Mouse (Mus musculus) MEL (cell line): ENCODE measurements around the gene Fchsd2. TPM values are rescaled to one million over a fixed set of nuclear protein-coding genes. Genes with fewer than 3 reads are reported as not detected.
A peak's percentile ranks its signal among the peaks of the same experiment; 100 is the strongest.

Experiments
- DNase-seq: peaks from one replicate; pipeline ENCODE4 v3.0.0; 2011; ENCODE audit warnings: low read depth, low spot score
- H3K27ac ChIP-seq: 2 replicates; pipeline ENCODE4 v1.5.1; 2012; ENCODE audit warnings: low read depth, mild to moderate bottlenecking, control low read depth, low read length, moderate library complexity; ENCODE audit not compliant: control insufficient read depth
- H3K27me3 ChIP-seq, 2 experiments: fragments of 150-350 bp in 1 of 2; sonication (generic) in 1 of 2; 2 replicates each; pipeline ENCODE4 v1.6.1; 2012; ENCODE audit warnings: low read length in 2 of 2, mild to moderate bottlenecking in 2 of 2, improper control_type of control experiment in 1 of 2, moderate library complexity in 1 of 2; ENCODE audit not compliant: insufficient read depth in 2 of 2, control insufficient read depth in 1 of 2
- H3K36me3 ChIP-seq, 2 experiments: 2 replicates each; pipeline ENCODE4 v1.6.1; 2012 to 2014; ENCODE audit warnings: low read length in 2 of 2, improper control_type of control experiment in 1 of 2, inconsistent platforms in 1 of 2, mild to moderate bottlenecking in 1 of 2; ENCODE audit not compliant: insufficient read depth in 2 of 2, control insufficient read depth in 1 of 2
- H3K4me1 ChIP-seq, 2 experiments: fragments of 150-350 bp in 1 of 2; sonication (generic) in 1 of 2; 2 replicates each; pipeline ENCODE4 v1.6.1; 2012; ENCODE audit warnings: low read length in 2 of 2, improper control_type of control experiment in 1 of 2, mild to moderate bottlenecking in 1 of 2; ENCODE audit not compliant: insufficient read depth in 2 of 2, control insufficient read depth in 1 of 2
- H3K4me3 ChIP-seq, 2 experiments: fragments of 150-350 bp in 1 of 2; sonication (generic) in 1 of 2; 2 replicates each; pipeline ENCODE4 v1.5.1; 2012; ENCODE audit warnings: low read depth in 2 of 2, low read length in 2 of 2, mild to moderate bottlenecking in 2 of 2, moderate library complexity in 2 of 2, control low read depth in 1 of 2, improper control_type of control experiment in 1 of 2; ENCODE audit not compliant: control insufficient read depth in 1 of 2, insufficient read depth in 1 of 2
- H3K79me2 ChIP-seq: 2 replicates; pipeline ENCODE4 v1.6.1; 2012; ENCODE audit warnings: mild to moderate bottlenecking, low read length, moderate library complexity; ENCODE audit not compliant: control insufficient read depth, poor library complexity, insufficient read depth
- H3K9ac ChIP-seq: 2 replicates; pipeline ENCODE4 v1.6.1; 2012; ENCODE audit warnings: low read depth, mild to moderate bottlenecking, control low read depth, low read length, moderate library complexity; ENCODE audit not compliant: control insufficient read depth, poor library complexity, severe bottlenecking
- H3K9me3 ChIP-seq: fragments of 150-350 bp; sonication (generic); replicated peaks from 2 replicates; pipeline ENCODE4 v1.6.1; 2012; ENCODE audit warnings: mild to moderate bottlenecking, low read length, improper control_type of control experiment, moderate library complexity; ENCODE audit not compliant: insufficient read depth
- BHLHE40 ChIP-seq: IDR thresholded peaks from 2 replicates; pipeline ENCODE4 v1.6.1; 2012; ENCODE audit warnings: low read depth, mild to moderate bottlenecking, inconsistent platforms, low read length, improper control_type of control experiment, borderline replicate concordance
- CHD1 ChIP-seq: IDR thresholded peaks from 2 replicates; pipeline ENCODE4 v1.6.1; 2012; ENCODE audit warnings: low read depth, mild to moderate bottlenecking, inconsistent platforms, low read length, improper control_type of control experiment
- CTCF ChIP-seq, 3 experiments: IDR thresholded peaks in 2 of 3; conservative IDR thresholded peaks in 1 of 3; 2 replicates each; pipeline ENCODE4 v1.5.1; 2011 to 2012; ENCODE audit warnings: low read length in 3 of 3, low read depth in 2 of 3, mild to moderate bottlenecking in 2 of 3, improper control_type of control experiment in 1 of 3, inconsistent platforms in 1 of 3, mixed read lengths in 1 of 3, moderate library complexity in 1 of 3; ENCODE audit not compliant: control insufficient read depth in 1 of 3, insufficient read depth in 1 of 3, poor library complexity in 1 of 3, severe bottlenecking in 1 of 3
- EP300 ChIP-seq, 2 experiments: IDR thresholded peaks; 2 replicates each; pipeline ENCODE4 v1.6.1; 2011; ENCODE audit warnings: improper control_type of control experiment in 2 of 2, low read length in 2 of 2, low read depth in 1 of 2, mild to moderate bottlenecking in 1 of 2
- ETS1 ChIP-seq: IDR thresholded peaks from 2 replicates; pipeline ENCODE4 v1.6.1; 2012; ENCODE audit warnings: low read depth, mild to moderate bottlenecking, inconsistent platforms, low read length, improper control_type of control experiment, moderate library complexity
- GABPA ChIP-seq: IDR thresholded peaks from 2 replicates; pipeline ENCODE4 v1.6.1; 2012; ENCODE audit warnings: low read depth, mild to moderate bottlenecking, inconsistent platforms, low read length, improper control_type of control experiment, moderate library complexity
- GATA1 ChIP-seq: IDR thresholded peaks from 2 replicates; pipeline ENCODE4 v1.6.1; 2011; ENCODE audit warnings: low read depth, low read length, improper control_type of control experiment
- HCFC1 ChIP-seq: IDR thresholded peaks from 2 replicates; pipeline ENCODE4 v1.6.1; 2012; ENCODE audit warnings: low read depth, mild to moderate bottlenecking, inconsistent platforms, low read length, improper control_type of control experiment, moderate library complexity
- JUND ChIP-seq: IDR thresholded peaks from 2 replicates; pipeline ENCODE4 v1.6.1; 2011; ENCODE audit warnings: low read depth, mild to moderate bottlenecking, improper control_type of control experiment, low read length
- KAT2A ChIP-seq: conservative IDR thresholded peaks from 2 replicates; pipeline ENCODE4 v1.6.1; 2012; ENCODE audit warnings: low read depth, low read length, improper control_type of control experiment, inconsistent platforms
- MAFK ChIP-seq: IDR thresholded peaks from 2 replicates; pipeline ENCODE4 v1.6.1; 2011; ENCODE audit warnings: low read depth, mild to moderate bottlenecking, low read length, improper control_type of control experiment, borderline replicate concordance
- MYC ChIP-seq: IDR thresholded peaks from 2 replicates; pipeline ENCODE4 v1.6.1; 2011; ENCODE audit warnings: low read depth, mild to moderate bottlenecking, low read length, improper control_type of control experiment, moderate library complexity
- POLR2AphosphoS2 ChIP-seq: IDR thresholded peaks from 2 replicates; pipeline ENCODE4 v1.6.1; 2011; ENCODE audit warnings: low read length, improper control_type of control experiment
- RAD21 ChIP-seq: IDR thresholded peaks from 2 replicates; pipeline ENCODE4 v1.6.1; 2011; ENCODE audit warnings: mild to moderate bottlenecking, low read depth, low read length, improper control_type of control experiment
- SIN3A ChIP-seq: IDR thresholded peaks from 2 replicates; pipeline ENCODE4 v1.6.1; 2012; ENCODE audit warnings: low read length, improper control_type of control experiment, inconsistent platforms
- SMC3 ChIP-seq: IDR thresholded peaks from 2 replicates; pipeline ENCODE4 v1.6.1; 2011; ENCODE audit warnings: low read depth, low read length, improper control_type of control experiment
- TAL1 ChIP-seq: IDR thresholded peaks from 2 replicates; pipeline ENCODE4 v1.6.1; 2012; ENCODE audit warnings: mild to moderate bottlenecking, inconsistent platforms, low read length, moderate library complexity, mixed read lengths
- TBP ChIP-seq: IDR thresholded peaks from 2 replicates; pipeline ENCODE4 v1.8.0; 2011; ENCODE audit warnings: low read depth, low read length, improper control_type of control experiment
- TCF12 ChIP-seq: IDR thresholded peaks from 2 replicates; pipeline ENCODE4 v1.6.1; 2014; ENCODE audit warnings: low read depth, mild to moderate bottlenecking, inconsistent platforms, low read length, improper control_type of control experiment, moderate library complexity
- USF1 ChIP-seq: IDR thresholded peaks from 2 replicates; pipeline ENCODE4 v1.6.1; 2014; ENCODE audit warnings: low read depth, mild to moderate bottlenecking, inconsistent platforms, low read length, improper control_type of control experiment, moderate library complexity
- USF2 ChIP-seq, 2 experiments: IDR thresholded peaks; 2 replicates each; pipeline ENCODE4 v1.6.1; 2011 to 2012; ENCODE audit warnings: improper control_type of control experiment in 2 of 2, low read length in 2 of 2, borderline replicate concordance in 1 of 2, inconsistent platforms in 1 of 2, low read depth in 1 of 2, mild to moderate bottlenecking in 1 of 2; ENCODE audit not compliant: insufficient read depth in 1 of 2
- ZC3H11A ChIP-seq: IDR thresholded peaks from 2 replicates; pipeline ENCODE4 v1.6.1; 2012; ENCODE audit warnings: low read depth, mild to moderate bottlenecking, inconsistent platforms, low read length, improper control_type of control experiment
- ZNF384 ChIP-seq: IDR thresholded peaks from 2 replicates; pipeline ENCODE4 v1.6.1; 2012; ENCODE audit warnings: low read depth, mild to moderate bottlenecking, inconsistent platforms, low read length, improper control_type of control experiment
- polyA plus RNA-seq, 2 experiments: library from polyadenylated mRNA; stranded (reverse) in 1 of 2; unstranded in 1 of 2; fragments of >175 nt in 1 of 2; fragments of >200 nt in 1 of 2; gene quantifications; 2 replicates each; pipeline versions ENCODE4 v1.2.1 to v1.2.4; 2012; ENCODE audit warnings: low replicate concordance in 2 of 2, low read depth in 1 of 2; ENCODE audit not compliant: insufficient read length in 2 of 2, insufficient read depth in 1 of 2, missing spikeins in 1 of 2
- total RNA-seq: library from RNA; depleted of rRNA; stranded (reverse); fragments of 300-350 nt; gene quantifications from 2 replicates; pipeline ENCODE4 v1.2.3, GENCODE M21; 2012

Fchsd2 gene
- total and polyA plus RNA-seq, 3 experiments = 3.9 to 6.3 TPM; not detected in 1

- H3K27ac ChIP-seq = no peak overlapping the region
- DNase-seq = peak; percentile 9
- no peaks in the 10 kb centered on the region for H3K9me3 ChIP-seq
- H3K36me3 ChIP-seq = peaks cover 0 to 3% of the 10 kb centered on the region in 2 experiments; a peak in 2 of 4 replicates
- peaks cover 2 to 4% of the 10 kb centered on the region in 2 experiments; a peak in 3 of 4 replicates for H3K27me3 ChIP-seq
- H3K9ac ChIP-seq = no peak overlapping the region
- H3K4me3 ChIP-seq = no peak overlapping the region
- no peaks in the 10 kb centered on the region for H3K79me2 ChIP-seq
- TF ChIP-seq CHD1 = no peak
- TF ChIP-seq TAL1 = no peak
- no peak for TF ChIP-seq MYC
- no peak for TF ChIP-seq HCFC1
- no peak for TF ChIP-seq POLR2AphosphoS2
- no peak for TF ChIP-seq SMC3
- no peak for TF ChIP-seq TBP
- TF ChIP-seq USF2 (IDR thresholded peaks at IDR 0.05; ENCODE audit: borderline replicate concordance in 1 of 2, insufficient read depth in 1 of 2, low read depth in 1 of 2, low read length in 2 of 2) = no peak
- TF ChIP-seq ETS1 = no peak
- TF ChIP-seq BHLHE40 = no peak
- H3K4me1 ChIP-seq = peaks cover 2 to 12% of the 10 kb centered on the region in 2 experiments; a peak in 2 of 4 replicates
These were observed 32.2 kb upstream of the Fchsd2 start for GRCm38 (mm10) chr7:101060476-101060875.

- Histone ChIP-seq H3K4me1 (peaks cover 2 to 12% of the 10 kb centered on the region in 2 experiments; a peak in 2 of 4 replicates), H3K4me3 (no peak overlapping the region)
These were observed 31.3 kb upstream of the Fchsd2 start for GRCm38 (mm10) chr7:101061381-101061780.

GRCm38 (mm10) chr7:101062246-101062645 is 30.4 kb upstream of the Fchsd2 start:
- Histone ChIP-seq H3K36me3 (peaks cover 0 to 3% of the 10 kb centered on the region in 2 experiments; a peak in 2 of 4 replicates), H3K9ac (no peak overlapping the region), H3K27ac (no peak overlapping the region), H3K4me1 (peaks cover 2 to 12% of the 10 kb centered on the region in 2 experiments; a peak in 2 of 4 replicates), H3K27me3 (peaks cover 1 to 4% of the 10 kb centered on the region in 2 experiments; a peak in 3 of 4 replicates), H3K79me2 (no peaks in the 10 kb centered on the region), H3K4me3 (no peak overlapping the region), H3K9me3 (no peaks in the 10 kb centered on the region)
- TF ChIP-seq GABPA = no peak
- TF ChIP-seq ETS1 = no peak
- no peak for TF ChIP-seq TBP
- TF ChIP-seq SIN3A = no peak
- no peak for TF ChIP-seq KAT2A
- no peak for TF ChIP-seq MAFK
- TF ChIP-seq USF1 = no peak
- no peak for TF ChIP-seq GATA1
- DNase-seq = no peak

More at GRCm38 (mm10) chr7:101061381-101061780, 31.3 kb upstream of the Fchsd2 start:
- DNase-seq = peak; percentile 71
- Histone ChIP-seq H3K9me3 (no peaks in the 10 kb centered on the region), H3K27ac (no peak overlapping the region)
- TF ChIP-seq TCF12 = no peak
- TF ChIP-seq CTCF (IDR thresholded peaks at IDR 0.05 in 2 of 3, conservative IDR thresholded peaks at IDR 0.05 in 1 of 3; ENCODE audit: control insufficient read depth in 1 of 3, insufficient read depth in 1 of 3, low read depth in 2 of 3, low read length in 3 of 3, poor library complexity in 1 of 3, severe bottlenecking in 1 of 3) = peak; percentile 49 to 92 (median 85)
- TF ChIP-seq JUND = peak; percentile 41; the same call in 1 of the 2 replicates
- TF ChIP-seq SMC3 = peak; percentile 91
- TF ChIP-seq HCFC1 = no peak
- 0 out of 2 replicates have a peak, but pooled peaks have one; percentile 21 for TF ChIP-seq ZNF384
- TF ChIP-seq EP300 (IDR thresholded peaks at IDR 0.05; ENCODE audit: low read depth in 1 of 2, low read length in 2 of 2) = no peak
- TF ChIP-seq SIN3A = no peak
- TF ChIP-seq ZC3H11A = peak; percentile 91
- TF ChIP-seq RAD21 = peak; percentile 91
- TF ChIP-seq, all 39 proteins: peak for 6
- Histone ChIP-seq H3K79me2 (no peaks in the 10 kb centered on the region), H3K36me3 (peaks cover 0 to 3% of the 10 kb centered on the region in 2 experiments; a peak in 2 of 4 replicates), H3K27me3 (peaks cover 2 to 4% of the 10 kb centered on the region in 2 experiments; a peak in 3 of 4 replicates), H3K9ac (no peak overlapping the region)
